Mouse (Mus musculus) E14TG2a.4 (cell line): ENCODE results near the gene Wdr43.

Source experiments
- CTCF ChIP-seq: conservative IDR thresholded peaks from 2 replicates; pipeline ENCODE4 v1.5.1; 2014; ENCODE audit warnings: low read length
- POU5F1 ChIP-seq: IDR thresholded peaks from 2 replicates; pipeline ENCODE4 v1.6.1; 2014; ENCODE audit warnings: low read length, borderline replicate concordance

GRCm38 (mm10) chr17:71598659-71599554 lies 16.8 kb upstream of the Wdr43 start:
- no peak for TF ChIP-seq CTCF
- TF ChIP-seq POU5F1: no peak
